Mouse (Mus musculus) CH12.LX (cell line): ENCODE data around the gene Cebpa. TPM values are rescaled to one million over a fixed set of nuclear protein-coding genes. Genes with fewer than 3 reads are reported as not detected.

Experiments used
- DNase-seq: peaks from one replicate; pipeline ENCODE4 v3.0.0-alpha.2; 2013; ENCODE audit errors: extremely low read depth
- H3K27ac ChIP-seq: 2 replicates; pipeline ENCODE4 v1.5.1; 2012; ENCODE audit warnings: low read depth, mild to moderate bottlenecking, control low read depth, moderate library complexity; ENCODE audit not compliant: insufficient read depth
- H3K27me3 ChIP-seq: replicated peaks from 2 replicates; pipeline ENCODE3; 2012; ENCODE audit warnings: inconsistent platforms
- H3K36me3 ChIP-seq, 2 experiments: replicated peaks in 1 of 2; 2 replicates each; pipeline versions ENCODE3 to v1.6.1; 2012; ENCODE audit warnings: inconsistent platforms in 1 of 2, low read length in 1 of 2, mild to moderate bottlenecking in 1 of 2, mixed read lengths in 1 of 2, moderate library complexity in 1 of 2; ENCODE audit not compliant: control insufficient read depth in 1 of 2, insufficient read depth in 1 of 2
- H3K4me1 ChIP-seq, 2 experiments: 2 replicates each; pipeline ENCODE4 v1.6.1; 2012; ENCODE audit warnings: inconsistent platforms in 1 of 2, moderate library complexity in 1 of 2; ENCODE audit not compliant: insufficient read depth in 2 of 2, control insufficient read depth in 1 of 2
- H3K4me2 ChIP-seq: 2 replicates; pipeline ENCODE4 v1.6.1; 2012; ENCODE audit warnings: low read depth, mild to moderate bottlenecking, control low read depth; ENCODE audit not compliant: poor library complexity, insufficient read depth, severe bottlenecking
- H3K4me3 ChIP-seq, 3 experiments: fragments of 150-350 bp in 1 of 3; sonication (generic) in 1 of 3; replicated peaks in 1 of 3; 2 replicates each; pipeline versions ENCODE3 to v1.5.1; 2011 to 2012; ENCODE audit warnings: low read depth in 2 of 3, low read length in 2 of 3, mild to moderate bottlenecking in 2 of 3, moderate library complexity in 2 of 3, control low read depth in 1 of 3, improper control_type of control experiment in 1 of 3, inconsistent platforms in 1 of 3, mixed read lengths in 1 of 3; ENCODE audit not compliant: poor library complexity in 1 of 3
- H3K79me2 ChIP-seq: replicated peaks from 2 replicates; pipeline ENCODE4 v1.6.1; 2012; ENCODE audit warnings: mild to moderate bottlenecking, moderate library complexity; ENCODE audit not compliant: control insufficient read depth, poor library complexity, insufficient read depth, severe bottlenecking; ENCODE audit errors: extremely low read depth
- H3K9ac ChIP-seq: 2 replicates; pipeline ENCODE4 v1.6.1; 2012; ENCODE audit warnings: low read depth, mild to moderate bottlenecking, control low read depth, moderate library complexity; ENCODE audit not compliant: insufficient read depth
- H3K9me3 ChIP-seq: replicated peaks from 2 replicates; pipeline ENCODE3; 2012; ENCODE audit warnings: low read length, inconsistent platforms, mixed read lengths
- E2F4 ChIP-seq: IDR thresholded peaks from 2 replicates; pipeline ENCODE4 v1.6.1; 2011; ENCODE audit warnings: low read depth, low read length, improper control_type of control experiment; ENCODE audit not compliant: insufficient replicate concordance
- JUN ChIP-seq: IDR thresholded peaks from 2 replicates; pipeline ENCODE4 v1.6.1; 2011; ENCODE audit warnings: low read depth, mild to moderate bottlenecking, low read length, improper control_type of control experiment, moderate library complexity; ENCODE audit not compliant: insufficient read depth
- JUND ChIP-seq: conservative IDR thresholded peaks from 2 replicates; pipeline ENCODE4 v1.6.1; 2011; ENCODE audit warnings: low read depth, low read length, improper control_type of control experiment
- KAT2A ChIP-seq: IDR thresholded peaks from 2 replicates; pipeline ENCODE4 v1.6.1; 2012; ENCODE audit warnings: low read length, improper control_type of control experiment, inconsistent platforms; ENCODE audit not compliant: insufficient replicate concordance
- MAX ChIP-seq: IDR thresholded peaks from 2 replicates; pipeline ENCODE4 v1.6.1; 2011; ENCODE audit warnings: low read length, improper control_type of control experiment
- MAZ ChIP-seq: IDR thresholded peaks from 2 replicates; pipeline ENCODE4 v1.6.1; 2012; ENCODE audit warnings: low read depth, mild to moderate bottlenecking, inconsistent platforms, low read length, improper control_type of control experiment, moderate library complexity
- MXI1 ChIP-seq: IDR thresholded peaks from 2 replicates; pipeline ENCODE4 v1.6.1; 2011; ENCODE audit warnings: mild to moderate bottlenecking, low read depth, low read length, improper control_type of control experiment
- MYC ChIP-seq: IDR thresholded peaks from 2 replicates; pipeline ENCODE4 v1.6.1; 2011; ENCODE audit warnings: low read depth, mild to moderate bottlenecking, improper control_type of control experiment, low read length
- NELFE ChIP-seq: IDR thresholded peaks from 2 replicates; pipeline ENCODE4 v1.6.1; 2011; ENCODE audit warnings: low read depth, low read length, improper control_type of control experiment
- NRF1 ChIP-seq: IDR thresholded peaks from 2 replicates; pipeline ENCODE4 v1.6.1; 2014; ENCODE audit warnings: low read depth, mild to moderate bottlenecking, inconsistent platforms, low read length, improper control_type of control experiment, moderate library complexity
- POLR2AphosphoS2 ChIP-seq: IDR thresholded peaks from 2 replicates; pipeline ENCODE4 v1.6.1; 2011; ENCODE audit warnings: low read depth, low read length, improper control_type of control experiment
- RAD21 ChIP-seq: IDR thresholded peaks from 2 replicates; pipeline ENCODE4 v1.6.1; 2011; ENCODE audit warnings: low read depth, mild to moderate bottlenecking, low read length, improper control_type of control experiment, moderate library complexity
- SIN3A ChIP-seq: IDR thresholded peaks from 2 replicates; pipeline ENCODE4 v1.6.1; 2012; ENCODE audit warnings: low read length, improper control_type of control experiment, inconsistent platforms
- SMC3 ChIP-seq: IDR thresholded peaks from 2 replicates; pipeline ENCODE4 v1.6.1; 2011; ENCODE audit warnings: low read depth, low read length, improper control_type of control experiment
- TCF12 ChIP-seq: IDR thresholded peaks from 2 replicates; pipeline ENCODE4 v1.6.1; 2014; ENCODE audit warnings: low read depth, mild to moderate bottlenecking, inconsistent platforms, low read length, improper control_type of control experiment
- USF1 ChIP-seq: IDR thresholded peaks from 2 replicates; pipeline ENCODE4 v1.6.1; 2014; ENCODE audit warnings: low read depth, mild to moderate bottlenecking, inconsistent platforms, low read length, improper control_type of control experiment
- USF2 ChIP-seq: conservative IDR thresholded peaks from 2 replicates; pipeline ENCODE4 v1.6.1; 2011; ENCODE audit warnings: low read depth, low read length, improper control_type of control experiment
- ZC3H11A ChIP-seq: IDR thresholded peaks from 2 replicates; pipeline ENCODE4 v1.6.1; 2012; ENCODE audit warnings: low read depth, mild to moderate bottlenecking, inconsistent platforms, low read length, improper control_type of control experiment
- ZNF384 ChIP-seq: IDR thresholded peaks from 2 replicates; pipeline ENCODE4 v1.6.1; 2012; ENCODE audit warnings: low read depth, low read length, improper control_type of control experiment, inconsistent platforms
- dilution Hi-C: fragments of 300-500 bp; cut with MboI; formaldehyde crosslinking; loops from 2 replicates; pipeline ENCODE4 v1.14.3; 2020; ENCODE audit warnings: low sequenced_read_pairs; ENCODE audit not compliant: extremely low pct_unique_long_range_greater_than_20kb, extremely low pct_ligation_motif_present
- in situ Hi-C: fragments of 300-500 bp; cut with MboI; formaldehyde crosslinking; loops from 3 replicates; pipeline ENCODE4 v1.14.3; 2019; ENCODE audit warnings: low sequenced_read_pairs, low pct_ligation_motif_present, low pct_unique_long_range_greater_than_20kb, mixed read lengths
- polyA plus RNA-seq: library from polyadenylated mRNA; unstranded; fragments of >175 nt; gene quantifications from 2 replicates; pipeline ENCODE4 v1.2.1, GENCODE M21; 2012; ENCODE audit warnings: low read depth; ENCODE audit not compliant: insufficient read length
- total RNA-seq, 2 experiments: library from RNA; depleted of rRNA; stranded (reverse); fragments of 300-350 nt in 1 of 2; fragments of >200 nt in 1 of 2; gene quantifications; 2 replicates each; pipeline ENCODE4 v1.2.3; 2012 to 2014

The Cebpa gene
- total and polyA plus RNA-seq, 3 experiments = not detected

GRCm38 (mm10) chr7:35145068-35145467 lies 26.0 kb downstream of the Cebpa start:
- H3K79me2 ChIP-seq = no peaks in the 10 kb centered on the region
- H3K4me2 ChIP-seq = no peak overlapping the region
- no peaks in the 10 kb centered on the region for H3K36me3 ChIP-seq
- peaks cover 11 to 37% of the 10 kb centered on the region in 2 experiments for H3K4me1 ChIP-seq
- in situ Hi-C loops (no loop called here), dilution Hi-C loops (no loop called here)
- no peak for DNase-seq
- no peak overlapping the region for H3K27ac ChIP-seq
- no peak overlapping the region for H3K4me3 ChIP-seq
- H3K9me3 ChIP-seq = no peaks in the 10 kb centered on the region
- H3K27me3 ChIP-seq = no peaks in the 10 kb centered on the region
- no peak for TF ChIP-seq SIN3A
- TF ChIP-seq SMC3 = no peak
- no peak for TF ChIP-seq ZNF384
- TF ChIP-seq NELFE = no peak
- no peak for TF ChIP-seq E2F4
- no peak for TF ChIP-seq NRF1
- no peak for TF ChIP-seq MXI1
- no peak for TF ChIP-seq JUND
- no peak for TF ChIP-seq MAZ
- no peak for TF ChIP-seq POLR2AphosphoS2
- TF ChIP-seq KAT2A = no peak
- no peak for TF ChIP-seq MAX
- TF ChIP-seq MYC = no peak
- no peak overlapping the region for H3K9ac ChIP-seq

DNA sequence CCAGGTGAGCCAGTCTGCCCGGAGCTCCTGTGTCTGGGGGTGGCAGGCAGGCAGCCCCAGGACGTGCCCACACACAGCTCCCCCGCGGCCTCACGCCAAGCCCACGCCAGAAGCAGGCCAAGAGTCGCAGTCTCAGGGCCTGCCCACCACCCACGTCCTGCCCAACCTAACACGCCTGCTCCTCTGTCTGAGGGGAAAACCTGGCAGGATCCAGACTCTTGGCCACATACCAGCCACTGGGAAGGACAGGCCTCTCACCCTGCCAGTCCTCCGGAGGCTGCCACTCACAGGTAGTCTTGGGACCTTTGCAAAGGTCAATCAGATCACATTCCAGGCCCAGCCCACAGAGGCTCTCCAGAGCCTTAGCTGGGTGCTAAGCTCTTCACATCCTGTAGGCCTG lies 27.2 kb downstream of the Cebpa start:
- no peak for DNase-seq
- H3K27me3 ChIP-seq = no peaks in the 10 kb centered on the region
- H3K36me3 ChIP-seq = no peaks in the 10 kb centered on the region
- dilution Hi-C loops (no loop called here), in situ Hi-C loops (no loop called here)
- H3K9me3 ChIP-seq = no peaks in the 10 kb centered on the region
- no peaks in the 10 kb centered on the region for H3K79me2 ChIP-seq
- H3K4me2 ChIP-seq = no peak overlapping the region
- peaks cover 4 to 26% of the 10 kb centered on the region in 2 experiments; a peak in 3 of 4 replicates for H3K4me1 ChIP-seq
- H3K4me3 ChIP-seq = no peak overlapping the region
- no peak for TF ChIP-seq JUN
- no peak for TF ChIP-seq USF2
- no peak for TF ChIP-seq ZC3H11A
- no peak for TF ChIP-seq USF1
- no peak for TF ChIP-seq TCF12
- no peak for TF ChIP-seq RAD21
- no peak overlapping the region for H3K27ac ChIP-seq
- no peak overlapping the region for H3K9ac ChIP-seq
